Mouse (Mus musculus): Measurements from ENCODE around the gene Sipa1l1. TPM values are rescaled to one million over a fixed set of nuclear protein-coding genes. Genes with fewer than 3 reads are reported as not detected.

Sipa1l1 gene
- polyA plus RNA-seq, 1 experiment from 2014 or later = 37.3 TPM

- Histone ChIP-seq H3K36me3 (ENCODE audit: insufficient read depth, low read length) (peaks cover 2% of the 10 kb centered on the region; the same call in 1 of the 2 replicates), H3K9ac (replicated peaks; ENCODE audit: low read length) (no peak overlapping the region), H3K9me3 (ENCODE audit: low read length) (no peaks in the 10 kb centered on the region), H3K27me3 (ENCODE audit: insufficient read depth, low read length) (no peaks in the 10 kb centered on the region), H3K4me1 (ENCODE audit: insufficient read depth, low read length) (0 out of 2 replicates have a peak, but pooled peaks cover 3% of the 10 kb centered on the region), H3K27ac (ENCODE audit: low read length) (no peak overlapping the region), H3K4me3 (ENCODE audit: low read length) (no peak overlapping the region), H3K4me2 (replicated peaks; ENCODE audit: low read depth, low read length) (no peak overlapping the region)
- WGBS = 73% methylated on average over 6 of the region's 6 CpGs
- ATAC-seq (ENCODE audit: low FRiP score, low TSS enrichment) = no peak
Observed at GRCm38 (mm10) chr12:82457609-82458008, 288.5 kb downstream of the Sipa1l1 start.

DNA sequence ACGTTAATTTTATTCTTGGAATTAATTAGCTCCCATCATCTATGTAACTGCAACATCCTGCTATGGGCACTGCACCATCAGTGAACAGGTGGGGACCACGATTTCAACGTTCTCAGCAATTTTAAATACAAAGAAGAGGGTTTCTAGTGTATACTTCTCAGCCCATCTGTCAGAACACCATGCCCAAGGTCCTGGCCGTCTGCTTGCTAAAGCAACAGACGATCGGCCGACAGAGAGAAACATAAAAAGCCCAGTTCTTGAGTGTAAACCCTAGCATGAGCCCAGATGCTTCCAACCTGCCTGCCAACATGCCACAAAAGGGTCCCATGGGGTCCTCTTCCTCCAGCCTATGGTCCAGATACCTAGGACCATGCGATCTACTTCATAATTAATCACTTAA is 288.9 kb downstream of the Sipa1l1 start:
- no peak for ATAC-seq (ENCODE audit: low FRiP score, low TSS enrichment)
- no peak overlapping the region for H3K9ac ChIP-seq (replicated peaks; ENCODE audit: low read length)
- 0 out of 2 replicates have a peak, but pooled peaks cover 3% of the 10 kb centered on the region for H3K4me1 ChIP-seq (ENCODE audit: insufficient read depth, low read length)
- H3K4me3 ChIP-seq (ENCODE audit: low read length) = no peak overlapping the region
- no peaks in the 10 kb centered on the region for H3K27me3 ChIP-seq (ENCODE audit: insufficient read depth, low read length)
- no peaks in the 10 kb centered on the region for H3K36me3 ChIP-seq (ENCODE audit: insufficient read depth, low read length)
- H3K4me2 ChIP-seq (replicated peaks; ENCODE audit: low read depth, low read length) = no peak overlapping the region
- 92% methylated on average over 8 of the region's 8 CpGs for WGBS
- H3K27ac ChIP-seq (ENCODE audit: low read length) = no peak overlapping the region
- H3K9me3 ChIP-seq (ENCODE audit: low read length) = no peaks in the 10 kb centered on the region

- Histone ChIP-seq H3K9ac (replicated peaks; ENCODE audit: low read length) (no peak overlapping the region), H3K9me3 (ENCODE audit: low read length) (no peaks in the 10 kb centered on the region), H3K4me3 (ENCODE audit: low read length) (no peak overlapping the region), H3K4me1 (ENCODE audit: insufficient read depth, low read length) (peaks cover 18% of the 10 kb centered on the region), H3K4me2 (replicated peaks; ENCODE audit: low read depth, low read length) (no peak overlapping the region), H3K36me3 (ENCODE audit: insufficient read depth, low read length) (no peaks in the 10 kb centered on the region), H3K27me3 (ENCODE audit: insufficient read depth, low read length) (no peaks in the 10 kb centered on the region), H3K27ac (ENCODE audit: low read length) (no peak overlapping the region)
- 74% methylated on average over 5 of the region's 5 CpGs for WGBS
- no peak for ATAC-seq (ENCODE audit: low FRiP score, low TSS enrichment)
Observed at GRCm38 (mm10) chr12:82467234-82467633, 298.1 kb downstream of the Sipa1l1 start.

DNA sequence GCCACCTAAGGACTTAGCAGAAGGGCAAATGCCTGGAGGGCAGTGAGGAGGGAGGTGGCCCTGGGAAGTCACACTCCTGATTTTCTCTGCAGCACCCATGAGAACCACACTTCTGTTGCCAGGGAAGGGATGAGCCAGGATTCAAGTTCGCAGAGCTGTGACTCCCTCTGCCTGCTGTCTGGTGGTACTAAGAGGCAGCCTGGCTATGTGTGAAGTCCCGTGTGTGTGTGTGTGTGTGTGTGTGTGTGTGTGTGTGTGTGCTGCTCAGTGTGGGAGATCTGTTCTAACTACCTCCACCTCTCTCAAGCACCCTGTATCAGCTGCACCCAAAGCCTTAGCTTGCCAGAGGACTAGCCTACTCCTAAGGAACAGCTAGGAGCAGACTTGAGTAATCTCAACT is 298.5 kb downstream of the Sipa1l1 start:
- no peaks in the 10 kb centered on the region for H3K9me3 ChIP-seq (ENCODE audit: low read length)
- no peak for ATAC-seq (ENCODE audit: low FRiP score, low TSS enrichment)
- no peak overlapping the region for H3K4me2 ChIP-seq (replicated peaks; ENCODE audit: low read depth, low read length)
- H3K9ac ChIP-seq (replicated peaks; ENCODE audit: low read length) = no peak overlapping the region
- no peak overlapping the region for H3K4me3 ChIP-seq (ENCODE audit: low read length)
- no peak overlapping the region for H3K27ac ChIP-seq (ENCODE audit: low read length)
- no peaks in the 10 kb centered on the region for H3K27me3 ChIP-seq (ENCODE audit: insufficient read depth, low read length)
- H3K4me1 ChIP-seq (ENCODE audit: insufficient read depth, low read length) = peaks cover 18% of the 10 kb centered on the region
- H3K36me3 ChIP-seq (ENCODE audit: insufficient read depth, low read length) = no peaks in the 10 kb centered on the region
- WGBS = 63% methylated on average over 2 of the region's 2 CpGs

- Histone ChIP-seq H3K27me3 (ENCODE audit: insufficient read depth, low read length) (no peaks in the 10 kb centered on the region), H3K4me1 (ENCODE audit: insufficient read depth, low read length) (peaks cover 18% of the 10 kb centered on the region), H3K27ac (ENCODE audit: low read length) (no peak overlapping the region), H3K4me2 (replicated peaks; ENCODE audit: low read depth, low read length) (no peak overlapping the region), H3K36me3 (ENCODE audit: insufficient read depth, low read length) (no peaks in the 10 kb centered on the region), H3K9me3 (ENCODE audit: low read length) (no peaks in the 10 kb centered on the region), H3K4me3 (ENCODE audit: low read length) (no peak overlapping the region), H3K9ac (replicated peaks; ENCODE audit: low read length) (no peak overlapping the region)
- WGBS = 53% methylated on average over 5 of the region's 5 CpGs
- ATAC-seq (ENCODE audit: low FRiP score, low TSS enrichment) = no peak
Observed at GRCm38 (mm10) chr12:82468416-82468815, 299.3 kb downstream of the Sipa1l1 start.

DNA sequence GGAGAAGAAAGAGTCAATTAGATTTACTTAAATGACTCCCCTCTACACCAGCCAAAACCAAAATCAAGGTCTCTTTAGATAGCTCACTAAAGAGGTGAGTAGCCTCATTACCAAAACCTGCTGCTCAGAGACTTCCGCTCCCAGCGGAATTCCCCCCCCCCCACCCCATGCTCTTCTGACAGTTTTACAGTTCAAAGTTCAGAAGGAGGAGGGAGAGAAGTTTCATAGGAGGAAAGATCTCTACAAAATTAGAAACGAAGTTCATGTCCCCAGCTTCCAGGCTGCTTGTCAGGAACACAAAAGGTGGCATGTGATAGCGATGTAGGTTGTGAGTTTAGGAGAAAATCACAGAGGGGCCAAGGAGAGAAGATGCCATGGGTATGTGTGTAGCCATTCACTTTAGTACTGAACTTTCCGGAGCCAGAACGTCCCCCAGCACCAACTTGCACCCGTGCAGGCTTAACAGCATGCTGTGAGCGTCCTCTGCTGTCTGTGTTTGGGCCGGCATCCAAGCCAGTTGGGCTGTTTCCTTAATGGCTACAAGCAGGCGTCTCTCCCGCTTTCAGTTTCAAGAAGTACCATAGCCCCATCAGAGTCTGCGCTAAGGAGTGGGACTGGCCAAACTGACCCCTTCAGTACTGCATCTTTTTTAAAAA is 300.7 kb downstream of the Sipa1l1 start:
- peak; percentile 91 for ATAC-seq (ENCODE audit: low FRiP score, low TSS enrichment)
- Histone ChIP-seq H3K4me2 (replicated peaks; ENCODE audit: low read depth, low read length) (peak overlapping the region; percentile 88), H3K36me3 (ENCODE audit: insufficient read depth, low read length) (no peaks in the 10 kb centered on the region), H3K27ac (ENCODE audit: low read length) (peak overlapping the region; percentile 90), H3K9ac (replicated peaks; ENCODE audit: low read length) (peak overlapping the region; percentile 67), H3K4me1 (ENCODE audit: insufficient read depth, low read length) (peaks cover 18% of the 10 kb centered on the region), H3K9me3 (ENCODE audit: low read length) (no peaks in the 10 kb centered on the region), H3K4me3 (ENCODE audit: low read length) (peak overlapping the region; percentile 54), H3K27me3 (ENCODE audit: insufficient read depth, low read length) (no peaks in the 10 kb centered on the region)
- 2% methylated on average over 12 of the region's 12 CpGs for WGBS

DNA sequence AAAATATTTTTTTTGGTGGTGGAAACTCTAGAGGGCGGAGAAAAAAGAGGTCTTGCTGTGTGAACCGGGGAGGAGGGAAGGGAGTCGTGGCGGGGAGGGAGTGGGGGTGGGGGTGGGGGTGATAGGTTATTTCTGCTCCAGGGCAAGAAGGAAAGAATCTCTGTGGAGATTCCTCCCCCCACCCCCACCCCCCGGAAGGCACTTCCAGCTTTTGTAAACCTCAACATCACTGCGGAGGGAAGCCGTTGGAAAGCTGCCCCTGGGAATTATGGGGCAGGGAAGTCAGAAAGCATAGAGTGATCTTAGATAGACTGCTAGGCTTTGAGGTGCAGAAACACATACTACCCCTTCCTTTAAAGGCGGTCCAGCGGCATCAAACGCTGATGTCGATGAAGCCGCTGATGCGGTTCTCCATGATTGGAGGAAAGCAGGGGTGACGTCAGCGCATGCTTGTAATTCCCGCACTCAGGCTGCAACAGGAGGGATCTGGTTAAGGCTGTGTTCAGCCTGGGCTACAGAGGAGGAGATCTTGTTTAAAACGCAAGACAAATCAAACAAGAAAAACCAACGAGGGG is 301.3 kb downstream of the Sipa1l1 start:
- Histone ChIP-seq H3K9me3 (ENCODE audit: low read length) (no peaks in the 10 kb centered on the region; the same call in 1 of the 2 replicates), H3K4me3 (ENCODE audit: low read length) (peak overlapping the region; percentile 54), H3K27me3 (ENCODE audit: insufficient read depth, low read length) (no peaks in the 10 kb centered on the region), H3K27ac (ENCODE audit: low read length) (peak overlapping the region; percentile 90), H3K9ac (replicated peaks; ENCODE audit: low read length) (peak overlapping the region; percentile 67), H3K36me3 (ENCODE audit: insufficient read depth, low read length) (no peaks in the 10 kb centered on the region), H3K4me1 (ENCODE audit: insufficient read depth, low read length) (peaks cover 18% of the 10 kb centered on the region), H3K4me2 (replicated peaks; ENCODE audit: low read depth, low read length) (peak overlapping the region; percentile 88)
- WGBS = 2% methylated on average over 17 of the region's 18 CpGs
- ATAC-seq (ENCODE audit: low FRiP score, low TSS enrichment) = peak; percentile 91

DNA sequence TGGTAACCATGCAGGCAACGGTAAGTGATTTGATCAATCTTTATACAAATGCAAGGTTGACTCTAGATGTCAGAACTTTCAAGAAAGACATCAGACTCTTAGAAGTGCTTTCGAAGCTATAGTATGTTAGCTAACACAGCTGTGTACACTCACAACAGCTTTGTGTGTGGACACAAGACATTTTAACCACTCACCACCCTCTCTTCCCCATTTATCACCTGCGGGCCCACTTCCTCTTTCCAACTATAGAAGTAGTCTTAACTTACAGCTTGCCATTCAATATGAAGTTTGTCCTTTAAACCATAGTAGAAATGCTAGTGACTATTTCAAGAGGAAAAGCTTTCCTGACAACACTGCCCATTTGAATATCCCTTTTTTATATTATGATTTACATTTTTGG is 303.7 kb downstream of the Sipa1l1 start:
- no peaks in the 10 kb centered on the region for H3K27me3 ChIP-seq (ENCODE audit: insufficient read depth, low read length)
- no peak overlapping the region for H3K4me2 ChIP-seq (replicated peaks; ENCODE audit: low read depth, low read length)
- H3K9ac ChIP-seq (replicated peaks; ENCODE audit: low read length) = no peak overlapping the region
- H3K4me1 ChIP-seq (ENCODE audit: insufficient read depth, low read length) = peaks cover 18% of the 10 kb centered on the region
- H3K4me3 ChIP-seq (ENCODE audit: low read length) = no peak overlapping the region
- 88% methylated on average over 3 of the region's 3 CpGs for WGBS
- no peaks in the 10 kb centered on the region; the same call in 1 of the 2 replicates for H3K9me3 ChIP-seq (ENCODE audit: low read length)
- no peak overlapping the region for H3K27ac ChIP-seq (ENCODE audit: low read length)
- no peaks in the 10 kb centered on the region for H3K36me3 ChIP-seq (ENCODE audit: insufficient read depth, low read length)
- ATAC-seq (ENCODE audit: low FRiP score, low TSS enrichment) = no peak

GRCm38 (mm10) chr12:82473238-82473637 is 304.1 kb downstream of the Sipa1l1 start:
- WGBS = 82% methylated on average over 4 of the region's 4 CpGs
- H3K36me3 ChIP-seq (ENCODE audit: insufficient read depth, low read length) = no peaks in the 10 kb centered on the region
- H3K27ac ChIP-seq (ENCODE audit: low read length) = no peak overlapping the region
- peaks cover 14% of the 10 kb centered on the region for H3K4me1 ChIP-seq (ENCODE audit: insufficient read depth, low read length)
- no peak overlapping the region for H3K4me3 ChIP-seq (ENCODE audit: low read length)
- ATAC-seq (ENCODE audit: low FRiP score, low TSS enrichment) = no peak
- H3K27me3 ChIP-seq (ENCODE audit: insufficient read depth, low read length) = no peaks in the 10 kb centered on the region
- H3K9ac ChIP-seq (replicated peaks; ENCODE audit: low read length) = no peak overlapping the region
- no peaks in the 10 kb centered on the region; the same call in 1 of the 2 replicates for H3K9me3 ChIP-seq (ENCODE audit: low read length)
- H3K4me2 ChIP-seq (replicated peaks; ENCODE audit: low read depth, low read length) = no peak overlapping the region

GRCm38 (mm10) chr12:82474409-82474808 is 305.3 kb downstream of the Sipa1l1 start:
- Histone ChIP-seq H3K27me3 (ENCODE audit: insufficient read depth, low read length) (no peaks in the 10 kb centered on the region), H3K9ac (replicated peaks; ENCODE audit: low read length) (no peak overlapping the region), H3K4me1 (ENCODE audit: insufficient read depth, low read length) (peaks cover 9% of the 10 kb centered on the region), H3K36me3 (ENCODE audit: insufficient read depth, low read length) (no peaks in the 10 kb centered on the region), H3K4me2 (replicated peaks; ENCODE audit: low read depth, low read length) (no peak overlapping the region), H3K27ac (ENCODE audit: low read length) (no peak overlapping the region), H3K4me3 (ENCODE audit: low read length) (no peak overlapping the region), H3K9me3 (ENCODE audit: low read length) (no peaks in the 10 kb centered on the region; the same call in 1 of the 2 replicates)
- no peak for ATAC-seq (ENCODE audit: low FRiP score, low TSS enrichment)
- WGBS = 83% methylated on average over 4 of the region's 4 CpGs
